Mouse (Mus musculus) stomach, embryonic 16.5 days (tissue): ENCODE measurements around the gene 2300009A05Rik. TPM values are rescaled to one million over a fixed set of nuclear protein-coding genes. Genes with fewer than 3 reads are reported as not detected.

Experiments
- ATAC-seq: fragments of 200-750 bp; cut with Nextera tagmentation; 2 replicates; pipeline ENCODE4 v1.8.0; 2017; ENCODE audit warnings: moderate number of reproducible peaks, moderate TSS enrichment; ENCODE audit not compliant: insufficient read depth, low FRiP score
- H3K27ac ChIP-seq: fragments of 300-500 bp; sonication (generic); 2 replicates; pipeline ENCODE4 v1.5.1; 2014; ENCODE audit warnings: low read length
- H3K27me3 ChIP-seq: fragments of 300-500 bp; sonication (generic); 2 replicates; pipeline ENCODE4 v1.6.1; 2014; ENCODE audit warnings: low read length, control low read depth, mixed read lengths; ENCODE audit not compliant: control insufficient read depth, insufficient read depth
- H3K36me3 ChIP-seq: fragments of 300-500 bp; sonication (generic); 2 replicates; pipeline ENCODE4 v1.6.1; 2014; ENCODE audit warnings: low read length; ENCODE audit not compliant: control insufficient read depth, insufficient read depth
- H3K4me1 ChIP-seq: fragments of 300-500 bp; sonication (generic); 2 replicates; pipeline ENCODE4 v1.6.1; 2014; ENCODE audit warnings: low read length, control low read depth, mixed read lengths; ENCODE audit not compliant: control insufficient read depth, insufficient read depth
- H3K4me2 ChIP-seq: fragments of 300-500 bp; sonication (generic); 2 replicates; pipeline ENCODE4 v1.6.1; 2014; ENCODE audit warnings: low read depth, low read length, mixed read lengths
- H3K4me3 ChIP-seq: fragments of 300-500 bp; sonication (generic); replicated peaks from 2 replicates; pipeline ENCODE4 v1.5.1; 2014; ENCODE audit warnings: mild to moderate bottlenecking, low read length
- H3K9ac ChIP-seq: fragments of 300-500 bp; sonication (generic); 2 replicates; pipeline ENCODE4 v1.6.1; 2014; ENCODE audit warnings: low read length
- H3K9me3 ChIP-seq: fragments of 300-500 bp; sonication (generic); replicated peaks from 2 replicates; pipeline ENCODE4 v1.6.1; 2016; ENCODE audit warnings: low read length, control low read depth; ENCODE audit not compliant: control insufficient read depth
- WGBS: fragments of 180-500 bp; shearing (Covaris S2); extraction: QIAGEN DNeasy Blood & Tissue Kit; methylation state at CpG from one replicate; pipeline ENCODE4 v1.1.7; 2014; 5-methylcytosine and 5-hydroxymethylcytosine counted together
- polyA plus RNA-seq: library from polyadenylated mRNA; unstranded; fragments of >200 nt; fragmentation: Nextera tagmentation; extraction: Ambion mirVana; gene quantifications from 2 replicates; pipeline ENCODE4 v1.2.1, GENCODE M21; 2015

2300009A05Rik gene
- polyA plus RNA-seq, 1 experiment from 2014 or later = 37.3 TPM

GRCm38 (mm10) chr9:63382761-63383160 is 16.3 kb downstream of the 2300009A05Rik start:
- Histone ChIP-seq H3K4me2 (no peak overlapping the region), H3K9ac (no peak overlapping the region), H3K27me3 (no peaks in the 10 kb centered on the region), H3K36me3 (no peaks in the 10 kb centered on the region), H3K27ac (no peak overlapping the region), H3K4me1 (no peaks in the 10 kb centered on the region), H3K9me3 (no peaks in the 10 kb centered on the region), H3K4me3 (no peak overlapping the region)
- 86% methylated on average over 4 of the region's 4 CpGs for WGBS
- no peak for ATAC-seq

GRCm38 (mm10) chr9:63380326-63380725 is 18.7 kb downstream of the 2300009A05Rik start:
- Histone ChIP-seq H3K36me3 (no peaks in the 10 kb centered on the region), H3K27ac (no peak overlapping the region), H3K4me2 (no peak overlapping the region), H3K4me3 (no peak overlapping the region), H3K27me3 (no peaks in the 10 kb centered on the region), H3K9me3 (no peaks in the 10 kb centered on the region), H3K4me1 (peaks cover 10% of the 10 kb centered on the region), H3K9ac (no peak overlapping the region)
- WGBS = 82% methylated on average over 3 of the region's 3 CpGs
- ATAC-seq = no peak

- WGBS = 18% methylated on average over 8 of the region's 8 CpGs
These were observed 20.9 kb downstream of the 2300009A05Rik start for GRCm38 (mm10) chr9:63378174-63378573.

GRCm38 (mm10) chr9:63377270-63378142 is 21.5 kb downstream of the 2300009A05Rik start, which contains the start of gene Map2k5:
Map2k5 (minus strand) TSS chr9:63377902.
- under 1% methylated on average over 48 of the region's 58 CpGs for WGBS
- Histone ChIP-seq H3K27me3 (no peaks in the 10 kb centered on the region), H3K27ac (peak within 1 kb of the TSS; percentile 83), H3K9me3 (no peaks in the 10 kb centered on the region), H3K4me2 (peak within 1 kb of the TSS; percentile 77), H3K9ac (peak within 1 kb of the TSS; percentile 95), H3K36me3 (no peaks in the 10 kb centered on the region), H3K4me3 (peak within 1 kb of the TSS; percentile 87), H3K4me1 (peaks cover 10% of the 10 kb centered on the region)
- ATAC-seq = peak; percentile 92

More at GRCm38 (mm10) chr9:63378174-63378573, 20.9 kb downstream of the 2300009A05Rik start:
- Histone ChIP-seq H3K4me3 (peak overlapping the region; percentile 87), H3K9ac (peak overlapping the region; percentile 95), H3K36me3 (no peaks in the 10 kb centered on the region), H3K4me2 (peak overlapping the region; percentile 77), H3K4me1 (peaks cover 10% of the 10 kb centered on the region), H3K9me3 (no peaks in the 10 kb centered on the region), H3K27me3 (no peaks in the 10 kb centered on the region), H3K27ac (peak overlapping the region; percentile 83)
- ATAC-seq = no peak

- H3K27ac ChIP-seq = no peak overlapping the region
- WGBS = 71% methylated on average over 2 of the region's 2 CpGs
- no peak overlapping the region for H3K4me2 ChIP-seq
- no peak for ATAC-seq
- H3K36me3 ChIP-seq = no peaks in the 10 kb centered on the region
- H3K27me3 ChIP-seq = no peaks in the 10 kb centered on the region
- peaks cover 10% of the 10 kb centered on the region for H3K4me1 ChIP-seq
- H3K9ac ChIP-seq = no peak overlapping the region
- no peaks in the 10 kb centered on the region for H3K9me3 ChIP-seq
- H3K4me3 ChIP-seq = no peak overlapping the region
These were observed 25.7 kb downstream of the 2300009A05Rik start for GRCm38 (mm10) chr9:63373315-63373714.

- no peak for ATAC-seq
- Histone ChIP-seq H3K4me2 (no peak overlapping the region), H3K36me3 (no peaks in the 10 kb centered on the region), H3K9me3 (no peaks in the 10 kb centered on the region), H3K9ac (no peak overlapping the region), H3K4me1 (peaks cover 10% of the 10 kb centered on the region), H3K27ac (no peak overlapping the region), H3K27me3 (no peaks in the 10 kb centered on the region), H3K4me3 (no peak overlapping the region)
- WGBS = 80% methylated on average over 8 of the region's 8 CpGs
These were observed 26.5 kb downstream of the 2300009A05Rik start for GRCm38 (mm10) chr9:63372541-63372940.

- no peaks in the 10 kb centered on the region for H3K9me3 ChIP-seq
- H3K4me3 ChIP-seq = no peak overlapping the region
- no peaks in the 10 kb centered on the region for H3K27me3 ChIP-seq
- H3K36me3 ChIP-seq = no peaks in the 10 kb centered on the region
- 57% methylated on average over 3 of the region's 3 CpGs for WGBS
- ATAC-seq = no peak
- no peak overlapping the region for H3K4me2 ChIP-seq
- no peaks in the 10 kb centered on the region for H3K4me1 ChIP-seq
- no peak overlapping the region for H3K9ac ChIP-seq
- no peak overlapping the region for H3K27ac ChIP-seq
These were observed 38.6 kb downstream of the 2300009A05Rik start for GRCm38 (mm10) chr9:63360410-63360809.

- H3K4me3 ChIP-seq = no peak overlapping the region
- H3K4me1 ChIP-seq = no peaks in the 10 kb centered on the region
- no peaks in the 10 kb centered on the region for H3K9me3 ChIP-seq
- H3K27ac ChIP-seq = no peak overlapping the region
- no peak for ATAC-seq
- WGBS = 86% methylated on average over 5 of the region's 5 CpGs
- no peak overlapping the region for H3K9ac ChIP-seq
- H3K36me3 ChIP-seq = no peaks in the 10 kb centered on the region
- H3K27me3 ChIP-seq = no peaks in the 10 kb centered on the region
- no peak overlapping the region for H3K4me2 ChIP-seq
These were observed 40.0 kb downstream of the 2300009A05Rik start for GRCm38 (mm10) chr9:63359016-63359415.

- no peak overlapping the region for H3K27ac ChIP-seq
These were observed 42.3 kb downstream of the 2300009A05Rik start for GRCm38 (mm10) chr9:63356721-63357120.

More at GRCm38 (mm10) chr9:63356721-63357120, 42.3 kb downstream of the 2300009A05Rik start:
- Histone ChIP-seq H3K9ac (no peak overlapping the region), H3K4me2 (no peak overlapping the region), H3K4me3 (no peak overlapping the region), H3K4me1 (no peaks in the 10 kb centered on the region), H3K9me3 (no peaks in the 10 kb centered on the region), H3K36me3 (no peaks in the 10 kb centered on the region), H3K27me3 (no peaks in the 10 kb centered on the region)
- 72% methylated on average over 4 of the region's 4 CpGs for WGBS
- no peak for ATAC-seq
